Mouse (Mus musculus) hindbrain, embryonic 11.5 days (tissue): ENCODE results near the gene Ptgir. TPM values are rescaled to one million over a fixed set of nuclear protein-coding genes. Genes with fewer than 3 reads are reported as not detected.

Source experiments
- ATAC-seq: fragments of 200-750 bp; cut with Nextera tagmentation; 2 replicates; pipeline ENCODE4 v1.8.0; 2017; ENCODE audit warnings: mild to moderate bottlenecking, moderate TSS enrichment, moderate library complexity; ENCODE audit not compliant: low FRiP score
- DNase-seq: peaks from one replicate; pipeline ENCODE4 v3.0.0-alpha.2; 2015; ENCODE audit warnings: low spot score
- H3K27ac ChIP-seq: fragments of 300-500 bp; sonication (generic); 2 replicates; pipeline ENCODE4 v1.5.1; 2014; ENCODE audit warnings: mild to moderate bottlenecking, low read depth, low read length
- H3K27me3 ChIP-seq: fragments of 300-500 bp; sonication (generic); 2 replicates; pipeline ENCODE4 v1.6.1; 2014; ENCODE audit warnings: mild to moderate bottlenecking, low read length, moderate library complexity, mixed read lengths; ENCODE audit not compliant: control insufficient read depth, insufficient read depth
- H3K36me3 ChIP-seq: fragments of 300-500 bp; sonication (generic); 2 replicates; pipeline ENCODE4 v1.6.1; 2014; ENCODE audit warnings: mild to moderate bottlenecking, low read length, moderate library complexity, mixed read lengths; ENCODE audit not compliant: control insufficient read depth, insufficient read depth
- H3K4me1 ChIP-seq: fragments of 300-500 bp; sonication (generic); replicated peaks from 2 replicates; pipeline ENCODE4 v1.6.1; 2014; ENCODE audit warnings: low read length, mixed read lengths; ENCODE audit not compliant: control insufficient read depth, insufficient read depth
- H3K4me2 ChIP-seq: fragments of 300-500 bp; sonication (generic); replicated peaks from 2 replicates; pipeline ENCODE4 v1.6.1; 2014; ENCODE audit warnings: mild to moderate bottlenecking, low read depth, low read length
- H3K4me3 ChIP-seq: fragments of 300-500 bp; sonication (generic); 2 replicates; pipeline ENCODE4 v1.5.1; 2014; ENCODE audit warnings: low read depth, low read length
- H3K9ac ChIP-seq: fragments of 300-500 bp; sonication (generic); 2 replicates; pipeline ENCODE4 v1.6.1; 2014; ENCODE audit warnings: low read depth, low read length
- H3K9me3 ChIP-seq: fragments of 300-500 bp; sonication (generic); 2 replicates; pipeline ENCODE4 v1.6.1; 2016; ENCODE audit warnings: low read length; ENCODE audit not compliant: control insufficient read depth
- whole genome bisulfite sequencing: fragments of 180-500 bp; shearing (Covaris S2); extraction: QIAGEN DNeasy Blood & Tissue Kit; methylation state at CpG from one replicate; pipeline ENCODE4 v1.1.7; 2014; 5-methylcytosine and 5-hydroxymethylcytosine counted together
- polyA plus RNA-seq: library from polyadenylated mRNA; unstranded; fragments of >200 nt; fragmentation: Nextera tagmentation; extraction: Ambion mirVana; gene quantifications from 2 replicates; pipeline ENCODE4 v1.2.1, GENCODE M21; 2014

Gene Ptgir
- polyA plus RNA-seq, 1 experiment from 2014 or later = 0.56 TPM

- Histone ChIP-seq H3K4me2 (no peak overlapping the region), H3K4me3 (no peak overlapping the region), H3K36me3 (peaks cover 11% of the 10 kb centered on the region), H3K4me1 (peaks cover 13% of the 10 kb centered on the region), H3K9me3 (no peaks in the 10 kb centered on the region), H3K27ac (no peak overlapping the region), H3K9ac (no peak overlapping the region), H3K27me3 (no peaks in the 10 kb centered on the region)
- ATAC-seq = no peak
- 88% methylated on average over 32 of the region's 32 CpGs for WGBS
- DNase-seq = no peak
These were observed 9.4 kb downstream of the Ptgir start for GRCm38 (mm10) chr7:16915461-16916340.

- no peak overlapping the region for H3K4me2 ChIP-seq
- H3K27me3 ChIP-seq = no peaks in the 10 kb centered on the region
- peaks cover 11% of the 10 kb centered on the region for H3K36me3 ChIP-seq
- H3K27ac ChIP-seq = no peak overlapping the region
- no peaks in the 10 kb centered on the region for H3K9me3 ChIP-seq
- ATAC-seq (no peak), DNase-seq (no peak)
- WGBS = 83% methylated on average over 30 of the region's 30 CpGs
- H3K4me3 ChIP-seq = no peak overlapping the region
- H3K9ac ChIP-seq = no peak overlapping the region
- H3K4me1 ChIP-seq = peaks cover 20% of the 10 kb centered on the region
These were observed 10.3 kb downstream of the Ptgir start for GRCm38 (mm10) chr7:16916342-16917265.

GRCm38 (mm10) chr7:16917447-16917846 is 11.2 kb downstream of the Ptgir start:
- Histone ChIP-seq H3K4me1 (peaks cover 27% of the 10 kb centered on the region), H3K4me3 (no peak overlapping the region), H3K27ac (no peak overlapping the region), H3K4me2 (no peak overlapping the region), H3K9me3 (no peaks in the 10 kb centered on the region), H3K36me3 (peaks cover 11% of the 10 kb centered on the region), H3K27me3 (no peaks in the 10 kb centered on the region), H3K9ac (no peak overlapping the region)
- no peak for ATAC-seq
- WGBS = 65% methylated on average over 11 of the region's 11 CpGs
- no peak for DNase-seq

GRCm38 (mm10) chr7:16918014-16918413 is 11.7 kb downstream of the Ptgir start:
- DNase-seq (no peak), ATAC-seq (no peak)
- Histone ChIP-seq H3K4me3 (no peak overlapping the region), H3K36me3 (peaks cover 11% of the 10 kb centered on the region), H3K9me3 (no peaks in the 10 kb centered on the region), H3K4me2 (no peak overlapping the region), H3K27me3 (no peaks in the 10 kb centered on the region), H3K27ac (no peak overlapping the region), H3K4me1 (peaks cover 30% of the 10 kb centered on the region), H3K9ac (no peak overlapping the region)
- 88% methylated on average over 9 of the region's 9 CpGs for WGBS

- DNase-seq (no peak), ATAC-seq (no peak)
- Histone ChIP-seq H3K4me1 (peaks cover 30% of the 10 kb centered on the region), H3K9me3 (no peaks in the 10 kb centered on the region), H3K4me2 (no peak overlapping the region), H3K27ac (no peak overlapping the region), H3K9ac (no peak overlapping the region), H3K36me3 (peaks cover 11% of the 10 kb centered on the region), H3K27me3 (no peaks in the 10 kb centered on the region), H3K4me3 (no peak overlapping the region)
- 95% methylated on average over 3 of the region's 3 CpGs for WGBS
These were observed 12.4 kb downstream of the Ptgir start for GRCm38 (mm10) chr7:16918670-16919069.

- no peaks in the 10 kb centered on the region for H3K27me3 ChIP-seq
- no peak overlapping the region for H3K27ac ChIP-seq
- DNase-seq = no peak
- peaks cover 30% of the 10 kb centered on the region for H3K4me1 ChIP-seq
- ATAC-seq = no peak
- H3K36me3 ChIP-seq = peaks cover 11% of the 10 kb centered on the region
- peak overlapping the region; percentile 5; the same call in 1 of the 2 replicates for H3K4me2 ChIP-seq
- peak overlapping the region; percentile 14; the same call in 1 of the 2 replicates for H3K4me3 ChIP-seq
- WGBS = 90% methylated on average over 13 of the region's 13 CpGs
- no peak overlapping the region for H3K9ac ChIP-seq
- no peaks in the 10 kb centered on the region for H3K9me3 ChIP-seq
These were observed 13.3 kb downstream of the Ptgir start for GRCm38 (mm10) chr7:16919395-16920149.

GRCm38 (mm10) chr7:16920150-16920579 is 13.9 kb downstream of the Ptgir start:
- Histone ChIP-seq H3K36me3 (peaks cover 11% of the 10 kb centered on the region), H3K4me2 (0 out of 2 replicates have a peak overlapping the region, but pooled peaks have one; percentile 5), H3K9me3 (no peaks in the 10 kb centered on the region), H3K27ac (no peak overlapping the region), H3K27me3 (no peaks in the 10 kb centered on the region), H3K4me3 (no peak overlapping the region; the same call in 1 of the 2 replicates), H3K4me1 (peaks cover 30% of the 10 kb centered on the region), H3K9ac (no peak overlapping the region)
- DNase-seq (no peak), ATAC-seq (no peak)
- WGBS = 80% methylated on average over 7 of the region's 7 CpGs
